Mouse (Mus musculus) heart, embryonic 16.5 days (tissue): ENCODE results near the gene Idi1. TPM values are rescaled to one million over a fixed set of nuclear protein-coding genes. Genes with fewer than 3 reads are reported as not detected.
"Not testable (repeated sequence)": the region's sequence is repeated elsewhere in the genome, so short reads cannot be mapped to it uniquely, and the experiment has no call there.

Source experiments
- ATAC-seq: fragments of 200-750 bp; cut with Nextera tagmentation; replicated peaks from 2 replicates; pipeline ENCODE4 v1.8.0; 2017; ENCODE audit warnings: moderate number of reproducible peaks; ENCODE audit not compliant: insufficient read depth, low FRiP score; ENCODE audit errors: extremely low read depth
- H3K27ac ChIP-seq: fragments of 300-500 bp; sonication (generic); 2 replicates; pipeline ENCODE4 v1.5.1; 2014; ENCODE audit warnings: mild to moderate bottlenecking, low read length, control low read depth, moderate library complexity
- H3K27me3 ChIP-seq: fragments of 300-500 bp; sonication (generic); 2 replicates; pipeline ENCODE4 v1.6.1; 2014; ENCODE audit warnings: low read length, mixed read lengths; ENCODE audit not compliant: control insufficient read depth, insufficient read depth
- H3K36me3 ChIP-seq: fragments of 300-500 bp; sonication (generic); 2 replicates; pipeline ENCODE4 v1.6.1; 2014; ENCODE audit not compliant: control insufficient read depth, insufficient read depth
- H3K4me1 ChIP-seq: fragments of 300-500 bp; sonication (generic); 2 replicates; pipeline ENCODE4 v1.6.1; 2014; ENCODE audit warnings: low read length, mixed read lengths; ENCODE audit not compliant: control insufficient read depth, insufficient read depth
- H3K4me2 ChIP-seq: fragments of 300-500 bp; sonication (generic); 2 replicates; pipeline ENCODE4 v1.6.1; 2014; ENCODE audit warnings: low read depth, mild to moderate bottlenecking, control low read depth, low read length
- H3K4me3 ChIP-seq: fragments of 300-500 bp; sonication (generic); 2 replicates; pipeline ENCODE4 v1.5.1; 2014; ENCODE audit warnings: mild to moderate bottlenecking, control low read depth, low read length
- H3K9ac ChIP-seq: fragments of 300-500 bp; sonication (generic); 2 replicates; pipeline ENCODE4 v1.6.1; 2014; ENCODE audit warnings: low read length, control low read depth
- H3K9me3 ChIP-seq: fragments of 300-500 bp; sonication (generic); replicated peaks from 2 replicates; pipeline ENCODE4 v1.6.1; 2016; ENCODE audit warnings: low read length; ENCODE audit not compliant: control insufficient read depth
- WGBS: fragments of 180-500 bp; shearing (Covaris S2); extraction: QIAGEN DNeasy Blood & Tissue Kit; methylation state at CpG from one replicate; pipeline ENCODE4 v1.1.7; 2014; 5-methylcytosine and 5-hydroxymethylcytosine counted together
- microRNA-seq: library from miRNA; unstranded; fragments of <30 nt; microRNA quantifications from one replicate; pipeline ENCODE4, GENCODE M21; 2017
- polyA plus RNA-seq: library from polyadenylated mRNA; unstranded; fragments of >200 nt; fragmentation: Nextera tagmentation; extraction: Ambion mirVana; gene quantifications from 2 replicates; pipeline ENCODE4 v1.2.1, GENCODE M21; 2015

Idi1 gene
- polyA plus RNA-seq, 1 experiment from 2014 or later: 49.2 TPM

GRCm38 (mm10) chr13:8937611-8938140 lies 52.4 kb downstream of the Idi1 start:
- H3K27ac ChIP-seq, H3K27me3 ChIP-seq, ATAC-seq, H3K4me2 ChIP-seq, H3K9ac ChIP-seq, H3K4me1 ChIP-seq, H3K9me3 ChIP-seq, H3K36me3 ChIP-seq, H3K4me3 ChIP-seq: not testable (repeated sequence)
- 72% methylated on average over 6 of the region's 6 CpGs for WGBS

GRCm38 (mm10) chr13:8941110-8941509 lies 55.8 kb downstream of the Idi1 start:
- not testable (repeated sequence) for H3K27ac ChIP-seq, H3K4me3 ChIP-seq, H3K9me3 ChIP-seq, H3K4me1 ChIP-seq, H3K36me3 ChIP-seq, ATAC-seq, H3K9ac ChIP-seq, H3K4me2 ChIP-seq, H3K27me3 ChIP-seq
- WGBS: 67% methylated on average over 4 of the region's 4 CpGs

GRCm38 (mm10) chr13:8941701-8942100 lies 56.4 kb downstream of the Idi1 start:
- not testable (repeated sequence) for H3K4me2 ChIP-seq, ATAC-seq, H3K27ac ChIP-seq, H3K9me3 ChIP-seq, H3K9ac ChIP-seq, H3K27me3 ChIP-seq, H3K4me1 ChIP-seq, H3K4me3 ChIP-seq, H3K36me3 ChIP-seq
- 33% methylated on average over 1 of the region's 5 CpGs for WGBS

Small RNA genes lying within 50 kb of the gene (microRNA-seq; reads per million reads assigned to microRNA genes)
- gene Gm22750: not detected

Other genes with a start within 250 kb of the Idi1 start
- 18.7 and 20.6 TPM in 2 replicates for gene Wdr37, start 13.6 kb upstream of the Idi1 start, polyA plus RNA-seq
- gene Gm9745, start 62.7 kb downstream of the Idi1 start, polyA plus RNA-seq: not detected in 2 replicates
- gene Idi2, start 67.4 kb downstream of the Idi1 start, polyA plus RNA-seq: 0.09 and 0.14 TPM in 2 replicates
- gene Gtpbp4, start 110.6 kb downstream of the Idi1 start, polyA plus RNA-seq: 52.0 and 53.2 TPM in 2 replicates
- 27.0 and 27.1 TPM in 2 replicates for gene Larp4b, start 208.4 kb downstream of the Idi1 start, polyA plus RNA-seq